Mouse (Mus musculus) cerebellum, adult 11 months (tissue): ENCODE data around the gene Gm17521.
"Not testable (repeated sequence)": the region's sequence is repeated elsewhere in the genome, so short reads cannot be mapped to it uniquely, and the experiment has no call there.

ENCODE experiments used
- DNase-seq: peaks from one replicate; pipeline ENCODE4 v3.0.0; 2022

The Gm17521 gene

GRCm38 (mm10) chrX:123029569-123029968 is at the start of gene Gm17521:
Gm17521 (minus strand) TSS chrX:123029669.
- not testable (repeated sequence) for DNase-seq

- no peak for DNase-seq
Measured at GRCm38 (mm10) chrX:123043956-123044355, 14.5 kb upstream of the Gm17521 start.

- DNase-seq, result no peak
Measured at GRCm38 (mm10) chrX:123043516-123043915, 14.0 kb upstream of the Gm17521 start.
